Mouse (Mus musculus) bone marrow, adult 2 months (tissue): Measurements from ENCODE around the gene Oca2.

Experiments used
- CTCF ChIP-seq: fragments of 200-500 bp; IDR thresholded peaks from 2 replicates; pipeline ENCODE4 v1.5.1; 2011; ENCODE audit warnings: low read length, control low read depth; ENCODE audit not compliant: control insufficient read depth, insufficient read depth
- POLR2A ChIP-seq: fragments of 200-500 bp; IDR thresholded peaks from 2 replicates; pipeline ENCODE4 v1.6.1; 2011; ENCODE audit warnings: low read depth, mild to moderate bottlenecking, control low read depth, low read length, borderline replicate concordance; ENCODE audit not compliant: control insufficient read depth

DNA sequence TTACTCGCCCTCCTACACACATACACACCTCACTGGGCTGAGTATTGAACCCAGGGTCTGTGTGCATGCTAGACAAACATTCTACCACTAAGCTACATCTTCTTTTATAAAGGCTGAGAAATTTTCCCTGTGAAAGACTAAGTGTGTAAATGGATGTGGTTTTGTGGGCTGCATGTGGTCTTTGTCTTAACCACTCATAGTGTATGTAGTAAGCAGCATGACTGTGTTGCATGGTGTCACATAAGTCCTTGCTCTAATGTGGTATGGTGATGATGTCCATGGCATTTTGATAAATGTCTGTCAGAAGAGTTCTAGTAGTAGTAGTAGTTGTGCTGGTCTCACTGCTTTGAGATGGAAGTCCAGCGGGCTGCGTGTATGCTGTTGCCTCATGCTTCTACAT, 36.7 kb upstream of the Oca2 start:
- TF ChIP-seq CTCF (no peak), POLR2A (no peak)
